Mouse (Mus musculus) stomach, embryonic 14.5 days (tissue): ENCODE measurements at regions not wholly inside any gene's neighbourhood (a gene's known extent, or its start where the extent isn't known, plus 50 kb on each side); places are given as distances from the start of the nearest gene placed in this dataset.

ENCODE experiments used
- ATAC-seq: fragments of 200-750 bp; cut with Nextera tagmentation; 2 replicates; pipeline ENCODE4 v1.8.0; 2017; ENCODE audit warnings: low read depth, moderate TSS enrichment; ENCODE audit not compliant: insufficient number of reproducible peaks, insufficient read depth, low FRiP score
- H3K27ac ChIP-seq: fragments of 300-500 bp; sonication (generic); 2 replicates; pipeline ENCODE4 v1.5.1; 2014; ENCODE audit warnings: mild to moderate bottlenecking, low read length, moderate library complexity, mixed read lengths
- H3K27me3 ChIP-seq: fragments of 300-500 bp; sonication (generic); 2 replicates; pipeline ENCODE4 v1.6.1; 2014; ENCODE audit warnings: low read length, control low read depth, mixed read lengths; ENCODE audit not compliant: control insufficient read depth, insufficient read depth
- H3K36me3 ChIP-seq: fragments of 300-500 bp; sonication (generic); 2 replicates; pipeline ENCODE4 v1.6.1; 2014; ENCODE audit warnings: mild to moderate bottlenecking, control low read depth, low read length, moderate library complexity, mixed read lengths; ENCODE audit not compliant: control insufficient read depth, insufficient read depth
- H3K4me1 ChIP-seq: fragments of 300-500 bp; sonication (generic); 2 replicates; pipeline ENCODE4 v1.6.1; 2014; ENCODE audit warnings: low read length, control low read depth, mixed read lengths; ENCODE audit not compliant: control insufficient read depth, insufficient read depth
- H3K4me2 ChIP-seq: fragments of 300-500 bp; sonication (generic); replicated peaks from 2 replicates; pipeline ENCODE4 v1.6.1; 2014; ENCODE audit warnings: low read depth, low read length, control low read depth
- H3K4me3 ChIP-seq: fragments of 300-500 bp; sonication (generic); 2 replicates; pipeline ENCODE4 v1.5.1; 2014; ENCODE audit warnings: low read depth, low read length, control low read depth
- H3K9ac ChIP-seq: fragments of 300-500 bp; sonication (generic); replicated peaks from 2 replicates; pipeline ENCODE4 v1.6.1; 2014; ENCODE audit warnings: low read depth, mild to moderate bottlenecking, control low read depth, low read length, moderate library complexity, mixed read lengths
- H3K9me3 ChIP-seq: fragments of 300-500 bp; sonication (generic); 2 replicates; pipeline ENCODE4 v1.6.1; 2016; ENCODE audit warnings: low read depth, low read length, control low read depth; ENCODE audit not compliant: control insufficient read depth
- WGBS: fragments of 180-500 bp; shearing (Covaris S2); extraction: QIAGEN DNeasy Blood & Tissue Kit; methylation state at CpG from one replicate; pipeline ENCODE4 v1.1.7; 2014; 5-methylcytosine and 5-hydroxymethylcytosine counted together

DNA sequence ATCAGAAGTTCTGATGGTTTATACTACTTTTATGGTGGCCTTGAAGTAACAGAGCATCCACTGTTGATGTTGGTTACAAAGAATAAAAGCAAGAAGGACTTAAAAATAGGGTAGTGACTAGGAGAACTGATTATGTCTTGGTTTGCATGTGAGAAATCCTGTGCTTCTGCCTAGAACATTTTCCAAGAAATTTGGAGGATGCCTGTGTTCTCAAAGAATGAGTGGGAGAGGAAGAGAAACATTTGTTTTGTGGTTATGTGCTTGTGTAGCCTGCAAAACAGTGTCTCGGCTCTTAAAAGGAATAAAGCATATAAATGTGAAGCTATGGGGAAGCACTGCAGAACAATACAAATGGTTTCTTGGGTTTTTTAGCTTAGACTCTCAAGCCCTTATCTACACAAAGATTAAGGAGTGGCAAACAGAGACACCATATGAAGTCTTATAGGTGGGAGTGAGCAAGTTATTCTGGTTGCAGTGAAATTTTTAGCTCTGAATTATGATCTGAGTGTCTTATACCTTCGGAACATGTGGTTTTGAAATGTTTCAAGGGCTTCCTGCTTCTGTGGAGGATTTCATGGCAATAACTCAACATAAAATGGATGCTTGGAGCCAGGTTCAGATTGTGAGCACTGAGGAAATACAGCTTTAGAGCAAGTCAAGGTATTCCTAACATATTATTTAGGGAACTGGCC, 372.1 kb upstream of the Man1a start:
- Histone ChIP-seq H3K27ac (no peak overlapping the region), H3K4me2 (no peak overlapping the region), H3K4me1 (no peaks in the 10 kb centered on the region), H3K9ac (no peak overlapping the region), H3K36me3 (no peaks in the 10 kb centered on the region), H3K9me3 (no peaks in the 10 kb centered on the region), H3K27me3 (no peaks in the 10 kb centered on the region), H3K4me3 (no peak overlapping the region)
- no peak for ATAC-seq
- 74% methylated on average over 2 of the region's 2 CpGs for WGBS

- Histone ChIP-seq H3K27ac (no peak overlapping the region), H3K36me3 (no peaks in the 10 kb centered on the region), H3K9me3 (no peaks in the 10 kb centered on the region), H3K4me3 (no peak overlapping the region), H3K4me2 (no peak overlapping the region), H3K27me3 (no peaks in the 10 kb centered on the region), H3K4me1 (no peaks in the 10 kb centered on the region), H3K9ac (no peak overlapping the region)
- ATAC-seq, result peak; percentile 37; the same call in 1 of the 2 replicates
- 13% methylated on average over 5 of the region's 5 CpGs for WGBS
Measured at GRCm38 (mm10) chr10:54403223-54403926, 327.0 kb upstream of the Man1a start.

GRCm38 (mm10) chr10:54383751-54384150, 307.3 kb upstream of the Man1a start:
- Histone ChIP-seq H3K36me3 (no peaks in the 10 kb centered on the region), H3K4me2 (no peak overlapping the region), H3K4me3 (no peak overlapping the region), H3K9me3 (no peaks in the 10 kb centered on the region), H3K27ac (no peak overlapping the region), H3K9ac (no peak overlapping the region), H3K4me1 (no peaks in the 10 kb centered on the region), H3K27me3 (no peaks in the 10 kb centered on the region)
- WGBS, result 83% methylated on average over 2 of the region's 2 CpGs
- no peak for ATAC-seq

- Histone ChIP-seq H3K9ac (no peak overlapping the region), H3K36me3 (no peaks in the 10 kb centered on the region), H3K4me2 (no peak overlapping the region), H3K9me3 (no peaks in the 10 kb centered on the region), H3K27me3 (no peaks in the 10 kb centered on the region), H3K27ac (no peak overlapping the region), H3K4me3 (no peak overlapping the region), H3K4me1 (no peaks in the 10 kb centered on the region)
- 85% methylated on average over 2 of the region's 2 CpGs for WGBS
- no peak for ATAC-seq
Measured at GRCm38 (mm10) chr10:54381530-54381929, 305.1 kb upstream of the Man1a start.

GRCm38 (mm10) chr10:54369158-54369557, 292.7 kb upstream of the Man1a start:
- Histone ChIP-seq H3K4me3 (no peak overlapping the region), H3K27ac (no peak overlapping the region), H3K27me3 (no peaks in the 10 kb centered on the region), H3K9ac (no peak overlapping the region), H3K36me3 (no peaks in the 10 kb centered on the region), H3K4me1 (no peaks in the 10 kb centered on the region), H3K9me3 (no peaks in the 10 kb centered on the region), H3K4me2 (no peak overlapping the region)
- WGBS, result 74% methylated on average over 3 of the region's 3 CpGs
- no peak for ATAC-seq

DNA sequence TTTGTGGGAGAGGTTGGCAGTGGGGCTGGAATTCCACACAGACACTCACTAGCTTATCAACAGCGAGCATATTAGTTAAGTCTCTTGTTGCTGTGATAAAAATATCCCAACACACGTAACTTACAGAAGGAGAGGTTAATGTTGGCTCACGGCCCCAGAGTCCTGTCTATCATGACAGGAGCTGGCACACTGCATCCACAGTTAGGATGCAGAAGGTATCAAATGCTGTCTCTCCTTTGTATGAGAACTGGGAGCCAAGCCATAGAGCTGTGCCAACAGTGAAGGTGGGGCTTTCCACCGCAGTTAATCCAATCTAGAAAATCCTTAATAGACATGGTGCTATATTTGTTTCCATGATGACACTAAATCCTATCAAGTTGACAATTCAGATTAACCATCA, 288.9 kb upstream of the Man1a start:
- Histone ChIP-seq H3K27me3 (no peaks in the 10 kb centered on the region), H3K4me1 (no peaks in the 10 kb centered on the region), H3K4me3 (no peak overlapping the region), H3K36me3 (no peaks in the 10 kb centered on the region), H3K9ac (no peak overlapping the region), H3K27ac (no peak overlapping the region), H3K9me3 (no peaks in the 10 kb centered on the region), H3K4me2 (no peak overlapping the region)
- WGBS, result 56% methylated on average over 4 of the region's 4 CpGs
- ATAC-seq, result no peak

- H3K4me2 ChIP-seq, result no peak overlapping the region
- no peaks in the 10 kb centered on the region for H3K27me3 ChIP-seq
- no peak overlapping the region for H3K27ac ChIP-seq
- H3K4me3 ChIP-seq, result no peak overlapping the region
- no peaks in the 10 kb centered on the region for H3K36me3 ChIP-seq
- no peaks in the 10 kb centered on the region for H3K4me1 ChIP-seq
- WGBS, result 87% methylated on average over 4 of the region's 4 CpGs
- no peaks in the 10 kb centered on the region for H3K9me3 ChIP-seq
- no peak for ATAC-seq
- H3K9ac ChIP-seq, result no peak overlapping the region
Measured at GRCm38 (mm10) chr10:54337234-54337633, 260.8 kb upstream of the Man1a start.
